Mouse (Mus musculus): ENCODE data around the gene Prpf18.

DNA sequence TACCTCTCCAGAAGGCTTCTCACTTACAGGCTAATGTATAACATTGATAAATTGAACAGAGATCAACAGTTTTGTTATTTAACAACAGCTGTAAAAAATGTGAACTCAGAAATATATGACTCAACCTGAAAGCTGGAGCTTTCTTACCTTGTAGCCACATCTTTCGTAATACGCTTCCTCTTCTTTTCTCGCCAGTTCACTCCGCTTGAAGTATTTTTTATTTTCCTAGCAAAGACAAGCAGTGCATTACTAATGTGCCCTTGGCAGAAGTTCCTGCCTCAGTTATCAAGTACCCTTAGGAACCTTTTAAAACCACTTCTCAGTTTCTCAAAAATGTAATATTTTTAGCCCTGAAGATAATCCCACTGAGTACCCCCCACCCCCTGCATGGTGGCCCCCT, 3.8 kb downstream of the Prpf18 start:
- no peak for TF ChIP-seq CTCF (IDR thresholded peaks at IDR 0.05; ENCODE audit: control insufficient read depth, insufficient read depth, insufficient read length)
- TF ChIP-seq USF1 (IDR thresholded peaks at IDR 0.05; ENCODE audit: low read depth) = no peak
- no peak for TF ChIP-seq CEBPB (IDR thresholded peaks at IDR 0.05; ENCODE audit: low read depth)
- TF ChIP-seq MYOG (IDR thresholded peaks at IDR 0.05; ENCODE audit: control insufficient read depth, extremely low read depth, insufficient read length) = no peak
